Mouse (Mus musculus) CH12.LX (cell line): ENCODE results near the gene Ppm1l. TPM values are rescaled to one million over a fixed set of nuclear protein-coding genes. Genes with fewer than 3 reads are reported as not detected.

Experiments
- DNase-seq: peaks from one replicate; pipeline ENCODE4 v3.0.0-alpha.2; 2013; ENCODE audit errors: extremely low read depth
- H3K27ac ChIP-seq: 2 replicates; pipeline ENCODE4 v1.5.1; 2012; ENCODE audit warnings: low read depth, mild to moderate bottlenecking, control low read depth, moderate library complexity; ENCODE audit not compliant: insufficient read depth
- H3K27me3 ChIP-seq: replicated peaks from 2 replicates; pipeline ENCODE3; 2012; ENCODE audit warnings: inconsistent platforms
- H3K36me3 ChIP-seq, 2 experiments: replicated peaks in 1 of 2; 2 replicates each; pipeline versions ENCODE3 to v1.6.1; 2012; ENCODE audit warnings: inconsistent platforms in 1 of 2, low read length in 1 of 2, mild to moderate bottlenecking in 1 of 2, mixed read lengths in 1 of 2, moderate library complexity in 1 of 2; ENCODE audit not compliant: control insufficient read depth in 1 of 2, insufficient read depth in 1 of 2
- H3K4me1 ChIP-seq, 2 experiments: 2 replicates each; pipeline ENCODE4 v1.6.1; 2012; ENCODE audit warnings: inconsistent platforms in 1 of 2, moderate library complexity in 1 of 2; ENCODE audit not compliant: insufficient read depth in 2 of 2, control insufficient read depth in 1 of 2
- H3K4me2 ChIP-seq: 2 replicates; pipeline ENCODE4 v1.6.1; 2012; ENCODE audit warnings: low read depth, mild to moderate bottlenecking, control low read depth; ENCODE audit not compliant: poor library complexity, insufficient read depth, severe bottlenecking
- H3K4me3 ChIP-seq, 3 experiments: fragments of 150-350 bp in 1 of 3; sonication (generic) in 1 of 3; replicated peaks in 1 of 3; 2 replicates each; pipeline versions ENCODE3 to v1.5.1; 2011 to 2012; ENCODE audit warnings: low read depth in 2 of 3, low read length in 2 of 3, mild to moderate bottlenecking in 2 of 3, moderate library complexity in 2 of 3, control low read depth in 1 of 3, improper control_type of control experiment in 1 of 3, inconsistent platforms in 1 of 3, mixed read lengths in 1 of 3; ENCODE audit not compliant: poor library complexity in 1 of 3
- H3K79me2 ChIP-seq: replicated peaks from 2 replicates; pipeline ENCODE4 v1.6.1; 2012; ENCODE audit warnings: mild to moderate bottlenecking, moderate library complexity; ENCODE audit not compliant: control insufficient read depth, poor library complexity, insufficient read depth, severe bottlenecking; ENCODE audit errors: extremely low read depth
- H3K9ac ChIP-seq: 2 replicates; pipeline ENCODE4 v1.6.1; 2012; ENCODE audit warnings: low read depth, mild to moderate bottlenecking, control low read depth, moderate library complexity; ENCODE audit not compliant: insufficient read depth
- H3K9me3 ChIP-seq: replicated peaks from 2 replicates; pipeline ENCODE3; 2012; ENCODE audit warnings: low read length, inconsistent platforms, mixed read lengths
- CHD2 ChIP-seq: IDR thresholded peaks from 2 replicates; pipeline ENCODE4 v1.6.1; 2011; ENCODE audit warnings: low read length, improper control_type of control experiment
- CTCF ChIP-seq, 2 experiments: IDR thresholded peaks in 1 of 2; conservative IDR thresholded peaks in 1 of 2; 2 replicates each; pipeline ENCODE4 v1.5.1; 2011 to 2012; ENCODE audit warnings: low read depth in 2 of 2, low read length in 2 of 2, improper control_type of control experiment in 1 of 2, inconsistent platforms in 1 of 2, mild to moderate bottlenecking in 1 of 2, moderate library complexity in 1 of 2
- E2F4 ChIP-seq: IDR thresholded peaks from 2 replicates; pipeline ENCODE4 v1.6.1; 2011; ENCODE audit warnings: low read depth, low read length, improper control_type of control experiment; ENCODE audit not compliant: insufficient replicate concordance
- ELF1 ChIP-seq: IDR thresholded peaks from 2 replicates; pipeline ENCODE4 v1.6.1; 2014; ENCODE audit warnings: low read depth, mild to moderate bottlenecking, inconsistent platforms, low read length, improper control_type of control experiment
- HCFC1 ChIP-seq: IDR thresholded peaks from 2 replicates; pipeline ENCODE4 v1.6.1; 2012; ENCODE audit warnings: low read depth, mild to moderate bottlenecking, inconsistent platforms, low read length, improper control_type of control experiment
- MAFK ChIP-seq: IDR thresholded peaks from 2 replicates; pipeline ENCODE4 v1.6.1; 2011; ENCODE audit warnings: low read length, improper control_type of control experiment; ENCODE audit not compliant: insufficient replicate concordance
- MAZ ChIP-seq: IDR thresholded peaks from 2 replicates; pipeline ENCODE4 v1.6.1; 2012; ENCODE audit warnings: low read depth, mild to moderate bottlenecking, inconsistent platforms, low read length, improper control_type of control experiment, moderate library complexity
- MEF2A ChIP-seq: IDR thresholded peaks from 2 replicates; pipeline ENCODE4 v1.6.1; 2014; ENCODE audit warnings: low read depth, mild to moderate bottlenecking, inconsistent platforms, low read length, improper control_type of control experiment, borderline replicate concordance
- MXI1 ChIP-seq: IDR thresholded peaks from 2 replicates; pipeline ENCODE4 v1.6.1; 2011; ENCODE audit warnings: mild to moderate bottlenecking, low read depth, low read length, improper control_type of control experiment
- MYC ChIP-seq: IDR thresholded peaks from 2 replicates; pipeline ENCODE4 v1.6.1; 2011; ENCODE audit warnings: low read depth, mild to moderate bottlenecking, improper control_type of control experiment, low read length
- NELFE ChIP-seq: IDR thresholded peaks from 2 replicates; pipeline ENCODE4 v1.6.1; 2011; ENCODE audit warnings: low read depth, low read length, improper control_type of control experiment
- NRF1 ChIP-seq: IDR thresholded peaks from 2 replicates; pipeline ENCODE4 v1.6.1; 2014; ENCODE audit warnings: low read depth, mild to moderate bottlenecking, inconsistent platforms, low read length, improper control_type of control experiment, moderate library complexity
- PAX5 ChIP-seq: IDR thresholded peaks from 2 replicates; pipeline ENCODE4 v1.6.1; 2012; ENCODE audit warnings: low read length, inconsistent platforms, mixed read lengths
- POLR2A ChIP-seq: IDR thresholded peaks from 2 replicates; pipeline ENCODE4 v1.6.1; 2011; ENCODE audit warnings: low read depth, mild to moderate bottlenecking, improper control_type of control experiment, low read length
- RAD21 ChIP-seq: IDR thresholded peaks from 2 replicates; pipeline ENCODE4 v1.6.1; 2011; ENCODE audit warnings: low read depth, mild to moderate bottlenecking, low read length, improper control_type of control experiment, moderate library complexity
- SMC3 ChIP-seq: IDR thresholded peaks from 2 replicates; pipeline ENCODE4 v1.6.1; 2011; ENCODE audit warnings: low read depth, low read length, improper control_type of control experiment
- TBP ChIP-seq: conservative IDR thresholded peaks from 2 replicates; pipeline ENCODE4 v1.6.1; 2011; ENCODE audit warnings: low read depth, low read length, improper control_type of control experiment
- UBTF ChIP-seq: IDR thresholded peaks from 2 replicates; pipeline ENCODE4 v1.6.1; 2012; ENCODE audit warnings: low read depth, mild to moderate bottlenecking, inconsistent platforms, low read length, improper control_type of control experiment, moderate library complexity
- USF2 ChIP-seq: conservative IDR thresholded peaks from 2 replicates; pipeline ENCODE4 v1.6.1; 2011; ENCODE audit warnings: low read depth, low read length, improper control_type of control experiment
- ZC3H11A ChIP-seq: IDR thresholded peaks from 2 replicates; pipeline ENCODE4 v1.6.1; 2012; ENCODE audit warnings: low read depth, mild to moderate bottlenecking, inconsistent platforms, low read length, improper control_type of control experiment
- ZKSCAN1 ChIP-seq: IDR thresholded peaks from 2 replicates; pipeline ENCODE4 v1.6.1; 2012; ENCODE audit warnings: low read depth, inconsistent platforms, low read length, improper control_type of control experiment, borderline replicate concordance
- dilution Hi-C: fragments of 300-500 bp; cut with MboI; formaldehyde crosslinking; loops from 2 replicates; pipeline ENCODE4 v1.14.3; 2020; ENCODE audit warnings: low sequenced_read_pairs; ENCODE audit not compliant: extremely low pct_unique_long_range_greater_than_20kb, extremely low pct_ligation_motif_present
- in situ Hi-C: fragments of 300-500 bp; cut with MboI; formaldehyde crosslinking; loops from 3 replicates; pipeline ENCODE4 v1.14.3; 2019; ENCODE audit warnings: low sequenced_read_pairs, low pct_ligation_motif_present, low pct_unique_long_range_greater_than_20kb, mixed read lengths
- polyA plus RNA-seq: library from polyadenylated mRNA; unstranded; fragments of >175 nt; gene quantifications from 2 replicates; pipeline ENCODE4 v1.2.1, GENCODE M21; 2012; ENCODE audit warnings: low read depth; ENCODE audit not compliant: insufficient read length
- total RNA-seq, 2 experiments: library from RNA; depleted of rRNA; stranded (reverse); fragments of 300-350 nt in 1 of 2; fragments of >200 nt in 1 of 2; gene quantifications; 2 replicates each; pipeline ENCODE4 v1.2.3; 2012 to 2014

Ppm1l gene
- total and polyA plus RNA-seq, 3 experiments = 0.68 to 2.4 (median 1.7) TPM

- Histone ChIP-seq H3K36me3 (no peaks in the 10 kb centered on the region), H3K9me3 (no peaks in the 10 kb centered on the region), H3K4me2 (no peak overlapping the region), H3K4me1 (no peaks in the 10 kb centered on the region), H3K9ac (no peak overlapping the region), H3K27me3 (no peaks in the 10 kb centered on the region), H3K79me2 (no peaks in the 10 kb centered on the region), H3K27ac (no peak overlapping the region), H3K4me3 (no peak overlapping the region)
- no peak for TF ChIP-seq HCFC1
- no peak for TF ChIP-seq CHD2
- TF ChIP-seq MEF2A = no peak
- no peak for TF ChIP-seq MAZ
- TF ChIP-seq POLR2A = no peak
- no peak for TF ChIP-seq MYC
- TF ChIP-seq RAD21 = no peak
- no peak for TF ChIP-seq PAX5
- TF ChIP-seq ZC3H11A = no peak
- TF ChIP-seq TBP = no peak
- TF ChIP-seq NRF1 = no peak
- no peak for TF ChIP-seq MXI1
- no peak for TF ChIP-seq NELFE
- no peak for TF ChIP-seq MAFK
- in situ Hi-C loops = no loop called here
- no peak for DNase-seq
- dilution Hi-C loops = no loop called here
Observed at GRCm38 (mm10) chr3:69532687-69533086, 216.0 kb downstream of the Ppm1l start.

GRCm38 (mm10) chr3:69535486-69535885 is 218.8 kb downstream of the Ppm1l start:
- Histone ChIP-seq H3K4me2 (no peak overlapping the region), H3K9me3 (no peaks in the 10 kb centered on the region), H3K4me1 (no peaks in the 10 kb centered on the region), H3K27ac (no peak overlapping the region), H3K36me3 (no peaks in the 10 kb centered on the region), H3K27me3 (no peaks in the 10 kb centered on the region), H3K4me3 (no peak overlapping the region), H3K9ac (no peak overlapping the region), H3K79me2 (no peaks in the 10 kb centered on the region)
- dilution Hi-C loops (no loop called here), in situ Hi-C loops (no loop called here)
- TF ChIP-seq USF2 (no peak), CTCF (conservative IDR thresholded peaks at IDR 0.05 in 1 of 2, IDR thresholded peaks at IDR 0.05 in 1 of 2; ENCODE audit: low read depth in 2 of 2, low read length in 2 of 2) (no peak), ELF1 (no peak), SMC3 (no peak), NELFE (no peak), UBTF (no peak), NRF1 (no peak), E2F4 (no peak), ZKSCAN1 (no peak), MAZ (no peak)
- DNase-seq = no peak
